Mouse (Mus musculus): Measurements from ENCODE around the gene Ccdc51.

Ccdc51 gene

DNA sequence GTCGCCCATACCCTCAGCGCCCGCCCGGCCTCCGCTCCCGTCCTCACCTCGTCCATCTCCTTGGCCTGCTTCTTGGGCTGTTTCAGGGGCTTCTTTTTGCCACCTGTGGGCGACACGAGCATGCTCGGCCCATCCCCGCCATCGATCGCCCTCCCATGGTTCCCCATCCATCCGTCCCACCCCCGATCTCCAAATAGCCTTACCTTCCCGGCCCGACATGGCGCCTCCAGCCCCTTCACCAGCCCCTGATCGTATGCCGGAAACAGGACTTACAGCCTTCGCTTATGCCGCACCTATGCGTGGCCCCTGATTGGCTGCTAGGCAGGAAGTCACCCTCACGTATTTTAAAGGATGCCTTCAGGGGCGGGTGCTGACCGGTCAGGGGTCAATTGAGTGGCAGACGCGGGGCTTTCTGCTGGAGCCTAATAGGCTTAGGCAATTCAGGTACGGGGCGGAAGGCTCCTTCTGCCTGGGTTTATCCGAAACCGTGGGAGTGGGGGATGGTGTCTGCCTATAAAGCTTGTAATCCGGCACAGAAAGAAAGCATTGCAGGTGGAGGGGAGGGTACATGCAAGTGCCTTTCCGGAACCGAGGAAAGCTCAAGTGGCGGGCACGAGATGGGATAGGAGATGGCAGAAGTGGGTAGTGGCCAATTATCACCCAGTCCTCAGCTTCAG is at the start of gene Ccdc51, which contains the start of gene Tma7:
Ccdc51 (plus strand) TSS at position 370 of the 677 bp plus-strand sequence.
Tma7 (minus strand) TSS at position 464 of the 677 bp plus-strand sequence.
- peak; percentile 76 for DNase-seq (ENCODE audit: low read depth)

DNA sequence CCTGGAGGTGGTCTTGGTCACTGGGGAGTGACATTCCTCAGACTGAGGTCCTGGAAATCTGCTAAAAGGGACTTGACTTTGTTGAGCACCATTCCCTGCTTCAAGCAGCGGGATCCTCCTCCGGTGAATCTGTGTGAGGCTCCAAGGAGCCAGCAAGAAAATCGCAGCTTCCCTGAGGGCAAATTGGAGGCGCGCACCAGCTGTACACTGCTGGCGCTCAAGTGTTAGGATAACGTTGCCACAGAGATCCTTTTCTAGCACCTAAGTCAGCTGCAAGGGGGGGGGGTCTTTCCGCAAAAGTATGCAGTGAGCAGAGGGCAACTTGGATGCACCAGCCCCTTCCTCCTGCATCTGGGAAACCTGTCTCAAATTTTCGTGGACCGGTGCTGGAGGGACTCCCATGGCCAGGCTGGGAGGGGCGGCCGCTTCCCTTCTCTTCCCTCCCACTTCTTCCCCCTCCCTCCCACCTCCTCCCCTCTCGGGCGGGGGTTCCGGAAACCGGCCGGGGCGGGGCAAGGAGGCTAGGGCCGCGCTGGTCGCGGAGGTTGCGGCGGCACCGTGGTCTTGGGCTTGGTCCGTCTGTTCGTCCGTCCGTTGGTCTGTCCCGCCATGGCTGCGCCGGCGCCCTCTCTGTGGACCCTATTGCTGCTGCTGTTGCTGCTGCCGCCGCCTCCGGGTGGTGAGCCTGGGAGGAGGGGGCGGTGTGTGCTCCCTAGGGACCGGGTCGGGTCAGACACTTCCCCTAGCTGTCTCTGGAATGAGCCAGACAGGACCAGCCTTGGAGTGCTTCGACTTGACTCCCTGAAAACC is 44.0 kb upstream of the Ccdc51 start, which contains the start of gene Shisa5:
Shisa5 (plus strand) TSS at position 480 of the 810 bp plus-strand sequence.
- peak; percentile 86 for DNase-seq (ENCODE audit: low read depth)

DNA sequence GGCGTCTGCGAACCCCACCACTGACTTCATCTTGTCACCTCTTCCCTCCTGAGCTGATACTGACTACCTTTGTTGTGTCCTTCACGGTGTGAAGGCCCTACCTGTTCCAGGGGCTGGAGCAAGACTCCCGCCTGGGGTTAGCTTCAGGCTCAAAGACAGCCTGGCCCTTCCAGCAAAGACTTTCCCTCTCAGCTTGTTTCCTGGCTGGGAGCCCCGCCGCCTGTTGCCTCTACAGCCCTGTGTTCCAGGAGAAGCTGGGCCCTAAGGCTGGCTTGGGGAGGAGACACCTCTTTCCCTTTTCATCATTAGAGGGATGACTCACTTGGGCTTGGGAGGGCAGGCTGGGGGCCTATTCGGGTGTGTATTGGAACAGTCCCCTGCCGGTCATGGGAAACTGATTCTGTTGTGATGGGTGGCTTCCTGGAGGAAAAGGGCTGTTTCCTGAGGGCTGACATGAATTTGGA is 43.4 kb upstream of the Ccdc51 start:
- peak; percentile 80 for DNase-seq (ENCODE audit: low read depth)

- no peak for DNase-seq (ENCODE audit: low read depth)
These were observed 42.6 kb upstream of the Ccdc51 start for GRCm38 (mm10) chr9:109039681-109040080.

DNA sequence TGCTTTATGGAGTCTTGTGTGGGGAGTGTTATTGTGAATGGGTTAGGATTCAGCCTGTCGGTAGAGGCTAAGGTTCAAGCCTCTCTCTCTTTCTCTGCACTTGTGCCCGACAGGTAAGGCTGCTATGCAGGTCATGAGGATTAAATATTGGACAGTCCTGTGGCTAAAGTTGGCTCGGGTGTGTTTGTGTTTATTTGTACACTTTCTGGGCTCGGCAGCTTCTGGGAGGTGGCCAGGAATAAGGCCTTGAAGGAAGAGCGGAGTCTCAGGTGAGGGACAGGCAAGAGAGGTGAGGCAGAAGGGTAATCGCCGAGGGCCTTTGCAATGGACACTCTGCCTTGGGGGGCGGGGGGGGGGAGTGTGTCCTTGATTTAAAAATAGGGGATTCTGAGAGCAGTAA is 42.1 kb upstream of the Ccdc51 start:
- no peak for DNase-seq (ENCODE audit: low read depth)

GRCm38 (mm10) chr9:109040906-109041305 is 41.4 kb upstream of the Ccdc51 start:
- no peak for DNase-seq (ENCODE audit: low read depth)

GRCm38 (mm10) chr9:109041351-109041750 is 40.9 kb upstream of the Ccdc51 start:
- DNase-seq (ENCODE audit: low read depth) = no peak

DNA sequence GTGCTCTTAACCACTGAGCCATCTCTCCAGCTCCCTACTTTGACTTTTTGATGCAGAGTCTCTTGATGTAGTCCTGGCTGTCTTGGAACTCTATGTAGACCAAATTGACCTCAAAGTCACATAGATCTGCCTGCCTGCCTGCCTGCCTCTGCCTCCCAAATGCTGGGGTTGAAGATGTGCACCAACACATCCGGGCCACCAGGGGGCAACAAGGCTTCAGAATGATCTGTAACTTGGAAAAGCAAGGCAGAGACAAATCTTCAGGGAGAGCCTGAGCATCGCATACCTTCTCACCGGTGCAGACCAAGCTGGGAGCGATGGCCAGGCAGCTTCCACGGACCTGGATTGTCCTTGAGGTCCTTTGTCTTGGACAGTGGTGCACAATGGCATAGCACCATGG is 36.0 kb upstream of the Ccdc51 start:
- peak; percentile 66 for DNase-seq (ENCODE audit: low read depth)

- DNase-seq (ENCODE audit: low read depth) = no peak
These were observed 33.0 kb upstream of the Ccdc51 start for GRCm38 (mm10) chr9:109049316-109049715.

DNA sequence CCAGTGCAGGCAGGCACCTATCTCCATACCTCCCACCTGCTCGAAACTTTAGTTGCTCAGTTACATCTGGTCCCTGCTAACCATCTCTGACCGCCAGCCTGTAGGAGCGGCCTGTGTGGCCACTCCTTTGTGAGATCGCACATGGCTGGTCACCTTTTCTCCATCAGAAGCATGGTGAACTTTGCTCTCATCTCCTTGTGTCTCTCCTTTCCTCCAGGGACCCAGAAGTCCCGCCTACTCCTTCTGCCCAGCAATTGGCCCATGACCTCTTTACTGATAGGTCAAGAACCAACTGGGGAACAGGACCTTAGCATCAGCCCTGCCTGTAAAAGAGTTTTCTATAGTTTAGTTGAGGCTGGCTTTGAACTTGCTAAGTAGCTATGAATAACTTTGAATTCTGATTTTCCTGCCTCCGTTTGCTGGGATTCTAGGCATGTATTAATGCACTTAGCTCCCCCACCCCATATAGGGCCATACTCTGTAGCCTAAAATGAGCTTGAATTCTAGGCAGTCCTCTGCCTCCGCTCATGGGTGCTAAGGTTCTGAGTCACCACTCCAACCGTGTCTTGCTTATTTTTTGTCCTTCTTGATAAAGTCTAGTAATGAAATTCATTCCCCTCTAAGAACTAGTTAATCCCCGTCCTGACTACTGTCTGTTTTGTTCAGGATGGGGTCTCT is 32.2 kb upstream of the Ccdc51 start:
- DNase-seq (ENCODE audit: low read depth) = no peak

DNA sequence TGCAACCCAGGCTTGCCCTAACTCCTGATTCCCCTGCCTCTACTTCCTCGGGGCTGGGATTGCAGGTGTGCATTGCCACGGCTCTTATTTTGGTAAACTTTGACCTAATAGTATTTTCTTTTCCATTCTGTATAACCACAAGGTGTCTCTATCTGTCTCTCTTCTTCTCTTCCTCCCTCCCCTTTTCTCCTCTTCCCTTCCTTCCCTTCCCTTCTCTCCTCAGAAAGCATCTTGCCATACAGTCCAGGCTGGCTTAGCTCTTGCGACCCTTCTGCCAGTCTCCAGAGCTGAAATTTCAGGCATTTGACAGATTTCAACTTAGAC is 31.7 kb upstream of the Ccdc51 start:
- DNase-seq (ENCODE audit: low read depth) = no peak

DNA sequence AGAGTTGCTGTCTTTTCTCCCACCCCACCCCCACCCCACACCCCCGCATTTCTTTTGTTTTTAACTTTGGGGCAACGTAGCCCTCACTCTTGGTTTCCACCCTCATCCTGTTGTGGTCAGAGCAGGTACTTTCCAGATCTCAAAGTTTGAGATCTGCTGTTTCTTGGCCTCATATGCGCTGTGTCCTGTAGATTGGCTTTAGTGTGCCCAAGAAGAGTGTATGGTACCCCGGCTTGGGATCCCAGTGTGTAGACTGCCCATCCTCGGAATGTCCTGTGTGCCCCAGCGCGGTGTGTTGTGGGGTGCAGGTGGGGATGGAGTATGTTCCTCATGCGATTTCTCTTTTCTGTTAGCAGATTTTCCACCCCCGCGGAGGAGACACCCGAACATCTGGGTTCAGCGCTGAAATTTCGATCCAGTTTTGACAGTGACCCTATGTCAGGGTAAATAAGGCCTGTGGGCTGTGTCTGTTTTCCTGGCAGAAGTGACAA is 31.2 kb upstream of the Ccdc51 start:
- no peak for DNase-seq (ENCODE audit: low read depth)

DNA sequence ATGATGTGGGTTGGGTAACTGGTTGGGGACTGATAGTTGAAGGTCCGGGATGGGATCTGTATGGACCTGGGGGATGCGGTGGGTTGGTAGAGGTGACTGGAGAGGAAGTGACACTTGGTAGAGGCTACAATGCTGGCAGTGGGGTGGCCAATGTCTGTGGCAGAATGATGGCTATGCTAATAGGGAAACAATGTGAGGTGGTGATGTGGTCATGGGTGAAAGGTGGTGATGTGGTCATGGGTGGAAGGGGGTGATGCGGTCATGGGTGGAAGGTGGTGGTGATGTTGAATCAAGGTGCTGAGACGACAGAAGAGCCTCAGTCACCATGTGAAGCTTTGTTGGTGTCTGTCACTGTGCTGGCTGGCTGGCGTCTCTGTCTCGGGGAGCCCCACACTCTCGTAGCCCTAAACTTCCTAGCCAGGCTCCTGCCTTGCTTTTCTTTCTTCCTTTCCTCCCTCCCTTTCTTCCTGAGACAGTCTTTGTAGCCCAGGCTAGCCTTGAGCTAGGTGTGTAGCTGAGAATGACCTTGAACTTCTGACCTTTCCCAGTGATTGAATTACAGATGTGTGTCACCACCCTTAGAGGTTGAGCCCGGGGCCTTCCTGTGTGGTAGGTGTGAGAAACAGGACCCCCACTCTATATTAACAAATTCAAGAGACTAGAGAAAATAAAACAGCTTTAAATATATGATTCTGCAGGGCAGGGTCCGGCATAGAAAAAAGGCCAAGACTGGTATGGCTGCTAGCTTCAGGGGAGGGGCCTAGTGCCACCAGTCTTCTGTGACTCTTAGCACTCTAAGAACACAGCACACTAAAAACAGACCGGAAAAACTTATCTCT is 30.4 kb upstream of the Ccdc51 start:
- DNase-seq (ENCODE audit: low read depth) = no peak

DNA sequence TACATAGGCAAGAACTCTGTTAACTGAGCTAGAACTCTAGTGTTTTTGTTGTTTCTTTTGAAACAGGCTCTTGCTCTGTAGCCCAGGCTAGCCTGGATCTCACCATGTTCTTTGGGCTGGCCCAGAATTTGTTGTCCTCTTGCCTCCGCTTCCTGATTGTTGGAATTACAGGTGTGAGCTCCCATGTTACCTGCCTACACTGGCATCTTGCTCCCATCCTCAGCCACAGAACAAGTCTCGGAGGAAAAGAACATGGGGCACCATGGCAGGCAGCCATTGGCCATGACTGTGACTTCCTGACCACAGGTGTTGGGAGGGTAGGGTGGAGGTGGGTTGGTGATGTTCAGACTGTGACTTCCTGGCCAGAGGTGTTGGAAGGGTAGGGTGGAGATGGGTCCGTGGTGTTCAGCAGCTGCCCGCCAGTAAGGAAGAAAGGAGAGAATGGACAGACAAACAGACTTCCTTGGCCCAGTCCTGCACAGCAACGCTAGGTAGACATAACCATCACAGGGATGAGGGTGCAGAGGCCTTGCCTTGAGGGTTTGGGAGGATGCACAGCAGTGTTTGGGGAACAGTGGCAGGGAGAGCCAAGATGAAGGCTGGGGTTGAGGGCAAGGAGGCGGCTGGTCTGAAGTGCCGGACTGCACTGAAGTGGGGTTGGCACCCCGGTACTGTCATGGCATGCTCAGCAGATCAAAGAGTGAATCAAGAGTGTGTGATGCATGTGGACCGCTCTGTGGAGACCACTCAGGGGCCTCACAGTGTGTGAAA is 29.6 kb upstream of the Ccdc51 start:
- DNase-seq (ENCODE audit: low read depth) = no peak

DNA sequence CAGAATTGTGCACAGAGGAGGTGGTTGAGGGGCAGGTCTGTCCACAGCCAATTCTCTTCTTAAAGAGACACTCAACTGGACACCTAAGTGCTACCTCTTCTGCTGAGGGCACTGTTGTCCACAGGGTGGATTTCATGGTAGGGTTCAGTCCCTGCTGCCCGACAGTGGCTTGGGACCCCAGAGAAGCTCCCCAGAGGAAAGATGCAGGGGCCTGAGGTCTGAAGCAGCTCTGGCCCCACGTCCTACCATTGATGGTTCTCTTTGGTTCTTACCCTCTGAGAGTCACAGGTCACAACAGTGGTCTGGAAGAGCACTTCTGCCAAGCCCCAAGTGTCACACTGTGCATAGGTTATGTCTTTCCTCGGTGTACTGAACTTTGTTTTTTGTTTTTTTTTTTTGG is 28.9 kb upstream of the Ccdc51 start:
- DNase-seq (ENCODE audit: low read depth) = no peak

GRCm38 (mm10) chr9:109053851-109054250 is 28.4 kb upstream of the Ccdc51 start:
- DNase-seq (ENCODE audit: low read depth) = no peak

GRCm38 (mm10) chr9:109054712-109055111 is 27.6 kb upstream of the Ccdc51 start:
- DNase-seq (ENCODE audit: low read depth) = peak; percentile 79

- no peak for DNase-seq (ENCODE audit: low read depth)
These were observed 26.8 kb upstream of the Ccdc51 start for GRCm38 (mm10) chr9:109055271-109056030.

- DNase-seq (ENCODE audit: low read depth) = no peak
These were observed 26.1 kb upstream of the Ccdc51 start for GRCm38 (mm10) chr9:109056081-109056690.

GRCm38 (mm10) chr9:109056916-109057315 is 25.4 kb upstream of the Ccdc51 start:
- DNase-seq (ENCODE audit: low read depth) = no peak
